9 mouse cellular contexts compared by ENCODE assay signal in the genomic region with DNA sequence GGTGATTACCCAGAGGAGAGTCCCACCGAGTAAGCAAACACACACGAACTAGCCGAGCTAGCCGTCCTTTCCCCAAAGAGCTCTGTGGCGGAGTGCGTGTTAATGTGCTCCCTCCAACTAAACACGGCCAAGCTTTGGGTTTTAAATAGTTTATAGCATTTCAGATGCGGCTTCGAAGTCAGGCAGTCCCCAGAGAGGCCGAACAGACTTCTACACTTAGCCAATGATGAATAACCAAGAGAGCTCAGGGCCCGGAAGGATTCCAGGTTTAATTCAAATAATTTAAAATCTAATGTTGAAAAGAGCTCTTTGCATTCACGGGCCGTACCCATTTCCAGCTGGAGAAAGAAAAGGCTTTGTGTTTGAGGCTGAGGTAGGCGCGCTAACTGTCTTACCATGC. TPM values are rescaled to one million over a fixed set of nuclear protein-coding genes. Genes with fewer than 3 reads are reported as not detected.
DNase-seq lines count a peak whose midpoint lies in the region; ATAC-seq and TF ChIP-seq lines count a peak whose summit lies in the region.
"Had no signal": no experiment of that assay in that cellular context is flagged by ENCODE, and none has a peak within 500 bp of the region (broad histone marks: within the 10 kb centered on the region; RNA-seq: fewer than 3 reads in every experiment).

No protein-coding gene starts in this region.

- ATAC-seq in forebrain, embryonic 16.5 days: peak; percentile 47; the same call in 1 of the 2 replicates
- ATAC-seq in midbrain, embryonic 11.5 days (ENCODE audit: low FRiP score): no peak
- ATAC-seq in frontal cortex, adult (ENCODE audit: low TSS enrichment): no peak
- no peak for ATAC-seq in lung, postnatal 0 days

- peak; percentile 24 for DNase-seq in R1 (ENCODE audit: low read depth, low spot score)
- DNase-seq in midbrain, embryonic 11.5 days (ENCODE audit: low spot score, missing footprints): no peak
- no peak for DNase-seq in thymus, postnatal 10 days (ENCODE audit: low spot score in 2 of 2)
- no peak for DNase-seq in lung, postnatal 0 days (ENCODE audit: low spot score)

- no peak for TF ChIP-seq CTCF in E14TG2a.4 (conservative IDR thresholded peaks at IDR 0.05; ENCODE audit: low read length)
- no peak for TF ChIP-seq CTCF in lung, postnatal 0 days (IDR thresholded peaks at IDR 0.05)

- no peaks in the 10 kb centered on the region for H3K9me3 ChIP-seq in E14TG2a.4 (ENCODE audit: low read length)
- no peaks in the 10 kb centered on the region for H3K9me3 ChIP-seq in forebrain, embryonic 16.5 days (ENCODE audit: control insufficient read depth, low read length)
- H3K9me3 ChIP-seq in midbrain, embryonic 11.5 days (ENCODE audit: control insufficient read depth, low read length): no peaks in the 10 kb centered on the region
- no peaks in the 10 kb centered on the region for H3K9me3 ChIP-seq in lung, postnatal 0 days (ENCODE audit: low read length)
- H3K9me3 ChIP-seq: liver, embryonic 15.5 days had no signal

- TF ChIP-seq EP300 in lung, postnatal 0 days (IDR thresholded peaks at IDR 0.05): no peak

- H3K4me2 ChIP-seq in forebrain, embryonic 16.5 days (ENCODE audit: low read length): peak overlapping the region; percentile 40
- peak overlapping the region; percentile 7; the same call in 1 of the 2 replicates for H3K4me2 ChIP-seq in midbrain, embryonic 11.5 days
- no peak overlapping the region for H3K4me2 ChIP-seq in lung, postnatal 0 days (replicated peaks; ENCODE audit: low read depth, low read length)
- H3K4me2 ChIP-seq: liver, embryonic 15.5 days had no signal

- H3K4me1 ChIP-seq in E14TG2a.4 (replicated peaks; ENCODE audit: low read depth, low read length): peaks cover 80% of the 10 kb centered on the region
- peaks cover 4% of the 10 kb centered on the region; the same call in 1 of the 2 replicates for H3K4me1 ChIP-seq in forebrain, embryonic 16.5 days (replicated peaks; ENCODE audit: control insufficient read depth, insufficient read depth, low read length)
- H3K4me1 ChIP-seq in midbrain, embryonic 11.5 days (ENCODE audit: control insufficient read depth, insufficient read depth, low read length): no peaks in the 10 kb centered on the region
- no peaks in the 10 kb centered on the region for H3K4me1 ChIP-seq in lung, postnatal 0 days (ENCODE audit: insufficient read depth, low read depth, low read length)
- H3K4me1 ChIP-seq: liver, embryonic 15.5 days had no signal

- H3K9ac ChIP-seq in forebrain, embryonic 16.5 days (replicated peaks; ENCODE audit: low read depth, low read length): 0 out of 2 replicates have a peak overlapping the region, but pooled peaks have one; percentile 2
- no peak overlapping the region for H3K9ac ChIP-seq in midbrain, embryonic 11.5 days (ENCODE audit: low read length)
- no peak overlapping the region for H3K9ac ChIP-seq in lung, postnatal 0 days (replicated peaks; ENCODE audit: low read depth)
- H3K9ac ChIP-seq: liver, embryonic 15.5 days had no signal

- peaks cover 8% of the 10 kb centered on the region for H3K27me3 ChIP-seq in E14TG2a.4 (ENCODE audit: insufficient read depth, low read length)
- H3K27me3 ChIP-seq in forebrain, embryonic 16.5 days (replicated peaks; ENCODE audit: control insufficient read depth, insufficient read depth, low read length): no peaks in the 10 kb centered on the region; the same call in 1 of the 2 replicates
- H3K27me3 ChIP-seq in midbrain, embryonic 11.5 days (ENCODE audit: control insufficient read depth, insufficient read depth, low read length): peaks cover 2% of the 10 kb centered on the region; the same call in 1 of the 2 replicates
- no peaks in the 10 kb centered on the region; the same call in 1 of the 2 replicates for H3K27me3 ChIP-seq in lung, postnatal 0 days (replicated peaks; ENCODE audit: insufficient read depth, low read length)

- H3K36me3 ChIP-seq in E14TG2a.4 (ENCODE audit: insufficient read depth, low read length): no peaks in the 10 kb centered on the region
- H3K36me3 ChIP-seq in forebrain, embryonic 16.5 days (ENCODE audit: control insufficient read depth, insufficient read depth): no peaks in the 10 kb centered on the region
- H3K36me3 ChIP-seq in midbrain, embryonic 11.5 days (ENCODE audit: control insufficient read depth, insufficient read depth, low read length): no peaks in the 10 kb centered on the region
- H3K36me3 ChIP-seq in lung, postnatal 0 days (ENCODE audit: insufficient read depth, low read length): no peaks in the 10 kb centered on the region
- H3K36me3 ChIP-seq: liver, embryonic 15.5 days had no signal

- 19% methylated on average over 15 of the region's 15 CpGs for WGBS in forebrain, embryonic 16.5 days
- 46% methylated on average over 15 of the region's 15 CpGs for WGBS in midbrain, embryonic 11.5 days
- 38% methylated on average over 15 of the region's 15 CpGs for WGBS in lung, postnatal 0 days

- H3K27ac ChIP-seq in forebrain, embryonic 16.5 days (ENCODE audit: low read length): no peak overlapping the region
- no peak overlapping the region for H3K27ac ChIP-seq in midbrain, embryonic 11.5 days (ENCODE audit: low read depth, low read length)
- no peak overlapping the region for H3K27ac ChIP-seq in lung, postnatal 0 days (ENCODE audit: low read length)
- H3K27ac ChIP-seq: liver, embryonic 15.5 days had no signal

- peak overlapping the region; percentile 35; the same call in 1 of the 2 replicates for H3K4me3 ChIP-seq in E14TG2a.4 (replicated peaks; ENCODE audit: low read length)
- H3K4me3 ChIP-seq in forebrain, embryonic 16.5 days (replicated peaks; ENCODE audit: low read length): peak overlapping the region; percentile 5; the same call in 1 of the 2 replicates
- no peak overlapping the region for H3K4me3 ChIP-seq in midbrain, embryonic 11.5 days (ENCODE audit: low read depth, low read length)
- no peak overlapping the region for H3K4me3 ChIP-seq in lung, postnatal 0 days (ENCODE audit: low read depth, low read length)
- H3K4me3 ChIP-seq: liver, embryonic 15.5 days had no signal

RNA-seq across cellular contexts. Expression of gene Actrt2, which starts 7.3 kb away (rescaled TPM):
- polyA plus RNA-seq in forebrain, embryonic 16.5 days (2015; fragmentation: Nextera tagmentation; extraction: Ambion mirVana): not detected in 2 replicates
- polyA plus RNA-seq in midbrain, embryonic 11.5 days (2014; fragmentation: Nextera tagmentation; extraction: Ambion mirVana): not detected in 2 replicates
- polyA plus RNA-seq in lung, postnatal 0 days (2015; fragmentation: Nextera tagmentation; extraction: Ambion mirVana): not detected in 2 replicates
- polyA plus RNA-seq: kidney, embryonic 14.5 days; liver, embryonic 15.5 days had no signal

RNA-seq across cellular contexts. Expression of gene Prdm16, which starts 38.3 kb away (rescaled TPM):
- polyA plus RNA-seq in forebrain, embryonic 16.5 days (2015; fragmentation: Nextera tagmentation; extraction: Ambion mirVana): 29.8 and 35.0 TPM in 2 replicates
- 6.6 and 8.0 TPM in 2 replicates for polyA plus RNA-seq in midbrain, embryonic 11.5 days (2014; fragmentation: Nextera tagmentation; extraction: Ambion mirVana)
- 15.2 and 19.2 TPM in 2 replicates for polyA plus RNA-seq in lung, postnatal 0 days (2015; fragmentation: Nextera tagmentation; extraction: Ambion mirVana)

Comparison
In these comparisons a context has a peak if more than half of its experiments do, and no peak if none do; other contexts are left out.
1. H3K4me3 ChIP-seq: peak in E14TG2a.4 (single experiment) and forebrain, embryonic 16.5 days (single experiment); none in midbrain, embryonic 11.5 days (single experiment) and lung, postnatal 0 days (single experiment).